Mouse (Mus musculus): ENCODE measurements around the gene Cdca3. TPM values are rescaled to one million over a fixed set of nuclear protein-coding genes. Genes with fewer than 3 reads are reported as not detected.

Cdca3 gene
- total RNA-seq, 2 experiments from 2014 or later = 0.38 to 1.2 TPM

GRCm38 (mm10) chr6:124831649-124832048 is 2.3 kb downstream of the Cdca3 start:
- DNase-seq = no peak

- DNase-seq = no peak
Observed at GRCm38 (mm10) chr6:124834512-124835081, 5.2 kb downstream of the Cdca3 start.

GRCm38 (mm10) chr6:124835531-124835930 is 6.2 kb downstream of the Cdca3 start:
- no peak for DNase-seq

- DNase-seq = no peak
Observed at GRCm38 (mm10) chr6:124836411-124836810, 7.1 kb downstream of the Cdca3 start.

GRCm38 (mm10) chr6:124839805-124840204 is 10.5 kb downstream of the Cdca3 start:
- DNase-seq = no peak

- DNase-seq = no peak
Observed at GRCm38 (mm10) chr6:124840241-124841167, 11.2 kb downstream of the Cdca3 start, which contains the start of gene Gnb3. Gene Gnb3 (minus strand): TSS chr6:124840275.

- peak; percentile 89 to 92 for DNase-seq
Observed at GRCm38 (mm10) chr6:124847305-124847704, 18.0 kb downstream of the Cdca3 start.

GRCm38 (mm10) chr6:124850535-124850934 is 21.2 kb downstream of the Cdca3 start:
- no peak for DNase-seq

- DNase-seq = no peak
Observed at GRCm38 (mm10) chr6:124854647-124855046, 25.3 kb downstream of the Cdca3 start.

- peak in 1 of 2 experiments; percentile 48 for DNase-seq
Observed at GRCm38 (mm10) chr6:124856321-124856720, 27.0 kb downstream of the Cdca3 start.

GRCm38 (mm10) chr6:124856916-124857839 is 27.8 kb downstream of the Cdca3 start, which contains the start of gene P3h3:
Gene P3h3 (minus strand): TSS chr6:124857752.
- peak; percentile 85 for DNase-seq

GRCm38 (mm10) chr6:124857840-124858530 is 28.6 kb downstream of the Cdca3 start:
- peak in 1 of 2 experiments; percentile 28 for DNase-seq

- no peak for DNase-seq
Observed at GRCm38 (mm10) chr6:124858561-124859318, 29.4 kb downstream of the Cdca3 start.

GRCm38 (mm10) chr6:124859725-124860124 is 30.4 kb downstream of the Cdca3 start:
- peak; percentile 86 to 87 for DNase-seq

- no peak for DNase-seq
Observed at GRCm38 (mm10) chr6:124860511-124860910, 31.2 kb downstream of the Cdca3 start.

- DNase-seq = no peak
Observed at GRCm38 (mm10) chr6:124861266-124861665, 31.9 kb downstream of the Cdca3 start.

GRCm38 (mm10) chr6:124861802-124862201 is 32.5 kb downstream of the Cdca3 start:
- DNase-seq = no peak

GRCm38 (mm10) chr6:124862406-124863124 is 33.2 kb downstream of the Cdca3 start:
- no peak for DNase-seq

- peak in 1 of 2 experiments; percentile 35 for DNase-seq
Observed at GRCm38 (mm10) chr6:124863125-124863657, 33.8 kb downstream of the Cdca3 start.
